Mouse (Mus musculus) left cerebral cortex, postnatal 10 days (tissue): ENCODE data around the gene Polr3gl. TPM values are rescaled to one million over a fixed set of nuclear protein-coding genes. Genes with fewer than 3 reads are reported as not detected.

ENCODE experiments used
- DNase-seq, 2 experiments: peaks; one replicate each; pipeline ENCODE4 v3.0.0; 2021 to 2022; ENCODE audit warnings: low spot score in 2 of 2, mixed read lengths in 1 of 2; ENCODE audit errors: extremely low spot score in 1 of 2
- intact Hi-C: fragments of 180-260 bp; cut with DNase I; formaldehyde crosslinking; loops from one replicate; pipeline ENCODE4 v1.15.1; 2025
- total RNA-seq, 2 experiments: library from RNA; stranded (reverse); gene quantifications; 2 replicates each; pipeline ENCODE4 v1.2.3; 2021

Gene Polr3gl
- total RNA-seq, 2 experiments from 2014 or later: 26.3 to 29.3 TPM

GRCm38 (mm10) chr3:96546880-96547279, 47.1 kb downstream of the Polr3gl start:
- DNase-seq: no peak
- intact Hi-C loops: loop anchor here (1.0 to 5.0 kb wide), 2 partner anchors 33 to 150 kb away; partner anchors contain the start of gene Pias3

- DNase-seq: no peak
- intact Hi-C loops: loop anchor here (5.0 kb wide), 1 partner anchor 152 kb away; the partner anchor contains the start of gene Pias3
Observed at GRCm38 (mm10) chr3:96545565-96545964, 48.4 kb downstream of the Polr3gl start.

- intact Hi-C loops: no loop called here
- no peak for DNase-seq
Observed at GRCm38 (mm10) chr3:96543345-96543744, 50.6 kb downstream of the Polr3gl start.

GRCm38 (mm10) chr3:96542554-96542953, 51.4 kb downstream of the Polr3gl start:
- intact Hi-C loops: no loop called here
- no peak for DNase-seq

- intact Hi-C loops: no loop called here
- no peak for DNase-seq
Observed at GRCm38 (mm10) chr3:96541328-96542078, 52.5 kb downstream of the Polr3gl start.

GRCm38 (mm10) chr3:96540740-96541139, 53.2 kb downstream of the Polr3gl start:
- DNase-seq: no peak
- intact Hi-C loops: no loop called here

GRCm38 (mm10) chr3:96539316-96539715, 54.7 kb downstream of the Polr3gl start:
- intact Hi-C loops: no loop called here
- DNase-seq: no peak

GRCm38 (mm10) chr3:96534300-96534699, 59.7 kb downstream of the Polr3gl start:
- intact Hi-C loops: no loop called here

GRCm38 (mm10) chr3:96532050-96532449, 61.9 kb downstream of the Polr3gl start:
- intact Hi-C loops: no loop called here
- DNase-seq: no peak

More at GRCm38 (mm10) chr3:96534300-96534699, 59.7 kb downstream of the Polr3gl start:
- no peak for DNase-seq

- intact Hi-C loops: no loop called here
- no peak for DNase-seq
Observed at GRCm38 (mm10) chr3:96528506-96528905, 65.5 kb downstream of the Polr3gl start.

Other genes starting within 250 kb of the Polr3gl start
- gene BC107364, start 141.9 kb downstream of the Polr3gl start, total RNA-seq: not detected
- under 1 TPM; 0.39 to 0.57 TPM for gene Hfe2, start 69.0 kb downstream of the Polr3gl start, total RNA-seq
- 10 to 100 TPM; 40.3 to 45.4 TPM for gene Txnip, start 36.2 kb downstream of the Polr3gl start, total RNA-seq
- gene Gm16253, start 17.2 kb downstream of the Polr3gl start, total RNA-seq: not detected
- gene Ankrd34a, start 2.5 kb upstream of the Polr3gl start, total RNA-seq: 10 to 100 TPM; 56.6 to 57.0 TPM
- gene Lix1l, start 7.0 kb upstream of the Polr3gl start, total RNA-seq: 10 to 100 TPM; 26.5 to 27.1 TPM
- gene Rbm8a, start 35.8 kb upstream of the Polr3gl start, total RNA-seq: 10 to 100 TPM; 48.0 to 54.2 TPM
- 10 to 100 TPM; 46.2 to 47.7 TPM for gene Pex11b, start 41.2 kb upstream of the Polr3gl start, total RNA-seq
- gene Gm42957, start 41.3 kb upstream of the Polr3gl start, total RNA-seq: under 1 TPM; 0.12 to 0.28 TPM
- 1 to 10 TPM; 1.4 to 1.9 TPM for gene Itga10, start 51.4 kb upstream of the Polr3gl start, total RNA-seq
- gene Ankrd35, start 76.0 kb upstream of the Polr3gl start, total RNA-seq: 1 to 10 TPM; 7.1 to 7.9 TPM
- gene Pias3, start 102.2 kb upstream of the Polr3gl start, total RNA-seq: 10 to 100 TPM; 19.7 to 26.6 TPM
- gene Nudt17, start 114.4 kb upstream of the Polr3gl start, total RNA-seq: 1 to 10 TPM; 4.7 to 5.8 TPM
- gene Polr3c, start 133.4 kb upstream of the Polr3gl start, total RNA-seq: 10 to 100 TPM; 27.5 to 28.1 TPM
- 10 to 100 TPM; 64.1 to 67.2 TPM for gene Rnf115, start 133.5 kb upstream of the Polr3gl start, total RNA-seq
- gene Pdzk1, start 235.1 kb upstream of the Polr3gl start, total RNA-seq: not detected
- not detected for gene Cd160, start 235.2 kb upstream of the Polr3gl start, total RNA-seq